Mouse (Mus musculus): ENCODE results near the gene Agfg1.
"Not testable (repeated sequence)": the region's sequence is repeated elsewhere in the genome, so short reads cannot be mapped to it uniquely, and the experiment has no call there.

DNA sequence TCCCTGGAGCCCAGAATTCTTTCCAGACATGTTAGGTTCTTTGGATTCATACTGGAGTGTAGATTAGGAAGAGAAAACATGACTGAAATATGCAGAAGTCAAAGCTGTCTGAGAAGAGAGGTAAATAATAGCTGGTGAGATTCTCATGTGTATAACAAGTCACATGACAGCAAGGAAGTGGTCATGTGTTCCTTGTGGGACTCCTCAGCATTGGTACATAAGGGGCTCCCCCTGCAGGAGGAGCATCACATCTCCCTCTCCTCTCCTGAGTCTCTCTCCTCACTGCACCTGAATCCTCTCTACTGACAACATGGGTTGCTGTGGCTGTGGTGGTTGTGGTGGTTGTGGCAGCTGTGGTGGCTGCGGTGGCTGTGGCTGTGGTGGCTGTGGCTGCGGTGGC is 106.7 kb downstream of the Agfg1 start:
- TF ChIP-seq CTCF (IDR thresholded peaks at IDR 0.05; ENCODE audit: low read depth, low read length); EP300 (IDR thresholded peaks at IDR 0.05; ENCODE audit: insufficient read depth, low read depth, low read length): not testable (repeated sequence)

Measured in ES-Bruce4 (cell line).